Mouse (Mus musculus) activated CD4-positive, CD25-positive, alpha-beta regulatory T cell (primary cell): ENCODE results near the gene Pik3r4. TPM values are rescaled to one million over a fixed set of nuclear protein-coding genes. Genes with fewer than 3 reads are reported as not detected.

ENCODE experiments used
- polyA plus RNA-seq, 2 experiments: library from polyadenylated mRNA; unstranded; fragments of 100-300 nt; shearing (Covaris generic); gene quantifications; one replicate each; pipeline ENCODE4 v1.2.1; 2017

The Pik3r4 gene
- polyA plus RNA-seq, result 10 to 100 TPM; 19.2 to 33.4 TPM

GRCm38 (mm10) chr9:105642460-105643371, at the start of gene Pik3r4:
Gene Pik3r4 (plus strand): TSS chr9:105642978.

Other genes with a start within 250 kb of the Pik3r4 start
- 10 to 100 TPM; 17.2 to 22.2 TPM for gene Aste1, start 247.6 kb upstream of the Pik3r4 start, polyA plus RNA-seq
- gene Nek11, start 247.5 kb upstream of the Pik3r4 start, polyA plus RNA-seq, result not detected
- gene Atp2c1, start 115.7 kb upstream of the Pik3r4 start, polyA plus RNA-seq, result 10 to 100 TPM; 68.0 to 74.0 TPM
- gene Col6a6, start 185.2 kb downstream of the Pik3r4 start, polyA plus RNA-seq, result under 1 TPM in 1 of 2 experiments, not detected in 1; 0.14 TPM